Mouse (Mus musculus) embryonic facial prominence, embryonic 12.5 days (tissue): ENCODE measurements around the gene Vkorc1. TPM values are rescaled to one million over a fixed set of nuclear protein-coding genes. Genes with fewer than 3 reads are reported as not detected.

ENCODE experiments used
- ATAC-seq: fragments of 200-750 bp; cut with Nextera tagmentation; 2 replicates; pipeline ENCODE4 v1.8.0; 2017; ENCODE audit not compliant: insufficient number of reproducible peaks, insufficient read depth, low FRiP score, low TSS enrichment
- H3K27ac ChIP-seq: fragments of 300-500 bp; sonication (generic); 2 replicates; pipeline ENCODE4 v1.5.1; 2016; ENCODE audit warnings: mild to moderate bottlenecking
- H3K27me3 ChIP-seq: fragments of 300-500 bp; sonication (generic); 2 replicates; pipeline ENCODE4 v1.6.1; 2016; ENCODE audit warnings: mild to moderate bottlenecking, moderate library complexity
- H3K36me3 ChIP-seq: fragments of 300-500 bp; sonication (generic); 2 replicates; pipeline ENCODE4 v1.6.1; 2016; ENCODE audit warnings: mild to moderate bottlenecking
- H3K4me1 ChIP-seq: fragments of 300-500 bp; sonication (generic); 2 replicates; pipeline ENCODE4 v1.6.1; 2016
- H3K4me2 ChIP-seq: fragments of 300-500 bp; sonication (generic); replicated peaks from 2 replicates; pipeline ENCODE4 v1.6.1; 2016; ENCODE audit warnings: mild to moderate bottlenecking, moderate library complexity
- H3K4me3 ChIP-seq: fragments of 300-500 bp; sonication (generic); 2 replicates; pipeline ENCODE4 v1.5.1; 2016; ENCODE audit warnings: mild to moderate bottlenecking
- H3K9ac ChIP-seq: fragments of 300-500 bp; sonication (generic); 2 replicates; pipeline ENCODE4 v1.6.1; 2016; ENCODE audit warnings: mild to moderate bottlenecking, moderate library complexity
- H3K9me3 ChIP-seq: fragments of 300-500 bp; sonication (generic); 2 replicates; pipeline ENCODE4 v1.6.1; 2016; ENCODE audit warnings: mild to moderate bottlenecking, moderate library complexity
- WGBS: fragments of 180-500 bp; shearing (Covaris S2); methylation state at CpG from one replicate; pipeline ENCODE4 v1.1.7; 2016; 5-methylcytosine and 5-hydroxymethylcytosine counted together
- polyA plus RNA-seq: library from polyadenylated mRNA; unstranded; fragments of >200 nt; fragmentation: Nextera tagmentation; extraction: Ambion mirVana; gene quantifications from 2 replicates; pipeline ENCODE4 v1.2.1, GENCODE M21; 2016

Vkorc1 gene
- polyA plus RNA-seq, 1 experiment from 2014 or later = 88.6 TPM

DNA sequence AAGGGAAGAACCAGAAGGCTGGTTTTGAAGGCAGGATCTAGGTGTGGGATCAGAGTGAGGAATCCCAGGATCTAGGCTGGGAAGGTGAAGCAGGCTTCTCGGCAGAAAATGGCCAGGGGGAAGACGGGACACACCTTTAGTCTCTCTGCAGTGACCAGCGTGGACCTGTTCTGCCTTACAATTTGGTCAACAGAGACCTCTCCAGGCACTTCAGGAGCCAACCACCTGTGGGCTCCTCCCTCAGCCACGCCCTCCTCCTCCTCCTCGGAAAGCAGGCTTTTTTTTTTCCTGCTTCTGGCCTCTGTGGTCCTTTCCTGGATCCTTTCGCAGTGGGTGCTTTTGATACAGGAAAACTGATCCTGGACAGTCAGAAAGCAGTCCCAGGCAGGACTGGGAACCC, 34.5 kb upstream of the Vkorc1 start, which contains the start of gene Prss8:
Gene Prss8, minus strand, starts transcription at position 182 of the 400 bp plus-strand sequence.
- H3K27ac ChIP-seq = no peak within 1 kb of the TSS
- 9% methylated on average over 6 of the region's 6 CpGs for WGBS

DNA sequence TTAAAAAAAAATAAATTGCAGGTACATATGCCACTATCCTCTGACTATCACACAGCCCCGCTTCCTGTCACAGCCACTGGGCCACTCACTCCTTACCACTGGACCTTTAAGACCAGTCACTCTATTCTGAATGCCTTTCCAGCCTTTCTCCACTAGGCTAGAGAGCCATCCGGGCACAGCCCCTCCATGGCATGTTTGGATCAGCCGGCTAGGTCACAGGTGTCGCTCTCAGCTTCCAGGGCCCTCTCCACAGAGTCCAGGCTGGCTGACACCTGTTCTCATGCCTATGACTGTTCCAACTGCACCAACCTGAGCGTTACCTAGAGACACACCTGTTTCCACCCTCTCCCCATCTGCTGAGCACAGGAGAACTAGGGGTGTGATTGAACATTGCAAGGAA, 33.2 kb upstream of the Vkorc1 start:
- Histone ChIP-seq H3K4me3 (peak overlapping the region; percentile 34), H3K36me3 (peaks cover 35% of the 10 kb centered on the region), H3K9me3 (no peaks in the 10 kb centered on the region), H3K9ac (peak overlapping the region; percentile 31), H3K4me2 (peak overlapping the region; percentile 46), H3K27ac (no peak overlapping the region), H3K4me1 (peaks cover 27% of the 10 kb centered on the region), H3K27me3 (peaks cover 31% of the 10 kb centered on the region)
- ATAC-seq = no peak
- WGBS = 39% methylated on average over 5 of the region's 5 CpGs

More for the DNA sequence above, 34.5 kb upstream of the Vkorc1 start, which contains the start of gene Prss8:
- Histone ChIP-seq H3K4me3 (peak within 1 kb of the TSS; percentile 34), H3K9me3 (no peaks in the 10 kb centered on the region), H3K9ac (peak within 1 kb of the TSS; percentile 31), H3K36me3 (peaks cover 22% of the 10 kb centered on the region; the same call in 1 of the 2 replicates), H3K27me3 (peaks cover 31% of the 10 kb centered on the region), H3K4me1 (peaks cover 36% of the 10 kb centered on the region), H3K4me2 (peak within 1 kb of the TSS; percentile 46)
- no peak for ATAC-seq

DNA sequence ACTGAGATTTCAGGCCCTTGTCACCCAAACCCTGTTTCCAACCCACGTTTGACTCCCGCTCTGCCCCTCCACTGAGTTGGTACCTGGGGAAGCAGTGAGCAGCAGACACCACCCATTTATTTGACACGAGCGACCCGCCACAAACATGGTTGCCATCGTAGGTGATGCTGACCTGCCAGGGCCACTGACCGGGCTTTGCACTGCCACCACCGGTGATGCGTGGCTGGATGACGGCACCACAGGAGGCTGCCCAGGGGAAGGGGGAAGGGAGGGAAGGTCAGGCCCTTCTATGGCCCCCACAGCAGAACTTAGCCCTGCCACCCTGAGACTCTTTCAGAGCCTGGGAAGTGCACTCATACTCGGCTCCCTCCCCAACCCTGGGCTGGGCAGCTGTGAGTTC, 32.3 kb upstream of the Vkorc1 start:
- no peak for ATAC-seq
- H3K36me3 ChIP-seq = peaks cover 42% of the 10 kb centered on the region
- peaks cover 22% of the 10 kb centered on the region for H3K4me1 ChIP-seq
- peaks cover 31% of the 10 kb centered on the region for H3K27me3 ChIP-seq
- no peak overlapping the region for H3K4me2 ChIP-seq
- no peak overlapping the region for H3K4me3 ChIP-seq
- no peak overlapping the region for H3K9ac ChIP-seq
- no peaks in the 10 kb centered on the region for H3K9me3 ChIP-seq
- H3K27ac ChIP-seq = no peak overlapping the region
- 81% methylated on average over 11 of the region's 11 CpGs for WGBS

DNA sequence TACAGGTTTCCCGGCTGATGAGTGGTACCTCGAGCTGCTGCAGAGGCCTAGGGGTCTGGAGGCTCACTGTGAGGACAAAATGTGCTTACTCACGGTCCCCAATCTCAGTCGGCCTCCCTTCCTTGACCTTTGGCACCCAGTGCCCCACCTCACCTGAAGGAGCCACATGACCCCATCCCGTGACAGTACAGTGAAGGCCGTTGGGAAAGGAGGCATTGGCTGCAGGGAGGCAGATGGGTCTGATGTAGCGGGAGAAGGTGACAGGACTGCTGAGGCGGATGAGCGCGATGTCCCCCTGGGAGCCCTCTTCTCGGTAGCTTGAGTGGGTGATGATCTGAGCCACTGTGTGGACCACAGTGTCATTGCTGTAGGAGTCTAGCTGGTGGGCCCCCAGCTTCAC, 31.4 kb upstream of the Vkorc1 start:
- no peak overlapping the region for H3K27ac ChIP-seq
- no peak for ATAC-seq
- WGBS = 85% methylated on average over 11 of the region's 11 CpGs
- no peak overlapping the region for H3K9ac ChIP-seq
- peaks cover 14% of the 10 kb centered on the region; the same call in 1 of the 2 replicates for H3K4me1 ChIP-seq
- peaks cover 48% of the 10 kb centered on the region for H3K36me3 ChIP-seq
- H3K4me2 ChIP-seq = no peak overlapping the region
- no peaks in the 10 kb centered on the region for H3K9me3 ChIP-seq
- H3K27me3 ChIP-seq = peaks cover 31% of the 10 kb centered on the region
- H3K4me3 ChIP-seq = no peak overlapping the region

DNA sequence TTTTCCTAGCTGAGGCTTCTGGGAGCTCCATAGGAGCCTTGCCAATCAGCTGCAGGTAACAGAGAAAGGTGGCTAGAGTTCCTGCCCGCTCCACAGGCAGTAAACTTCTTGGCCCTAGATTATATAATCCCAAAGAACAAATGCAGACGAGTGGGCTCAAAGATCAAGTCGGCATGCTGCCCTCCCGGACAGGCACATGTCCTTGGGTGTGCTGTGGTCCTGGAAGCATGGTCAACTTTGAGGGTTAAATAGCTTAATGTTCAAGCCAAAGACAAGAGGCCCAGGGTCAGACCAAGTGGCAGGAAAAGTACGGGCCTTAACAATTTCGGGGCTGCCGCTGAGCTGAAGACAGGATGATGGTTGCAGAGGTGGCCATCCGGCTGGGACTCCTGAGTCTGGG, 30.6 kb upstream of the Vkorc1 start:
- no peak overlapping the region for H3K9ac ChIP-seq
- peaks cover 52% of the 10 kb centered on the region for H3K36me3 ChIP-seq
- 85% methylated on average over 8 of the region's 8 CpGs for WGBS
- H3K4me3 ChIP-seq = no peak overlapping the region
- no peak overlapping the region for H3K4me2 ChIP-seq
- peaks cover 7% of the 10 kb centered on the region; the same call in 1 of the 2 replicates for H3K4me1 ChIP-seq
- peaks cover 31% of the 10 kb centered on the region for H3K27me3 ChIP-seq
- no peaks in the 10 kb centered on the region for H3K9me3 ChIP-seq
- no peak overlapping the region for H3K27ac ChIP-seq
- ATAC-seq = no peak

DNA sequence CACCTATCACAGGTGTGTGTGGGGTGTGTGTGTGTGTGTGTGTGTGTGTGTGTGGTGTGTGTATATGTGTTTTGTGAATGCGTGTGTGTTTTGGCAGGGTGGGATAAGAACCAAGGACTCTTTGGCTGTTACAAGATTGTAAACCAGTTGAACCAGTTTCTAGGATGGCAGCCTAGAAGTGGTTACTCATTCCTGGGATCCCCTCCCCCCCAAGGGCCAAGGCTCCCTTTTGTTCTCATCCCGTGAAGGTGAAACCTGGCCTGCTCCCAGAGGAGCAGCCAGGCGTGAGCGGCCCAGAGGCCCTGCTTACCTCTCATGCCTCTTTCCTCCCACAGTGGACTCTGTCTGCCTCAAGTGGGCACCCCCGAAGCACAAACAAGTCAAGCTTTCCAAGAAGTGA, 29.8 kb upstream of the Vkorc1 start:
- ATAC-seq = no peak
- Histone ChIP-seq H3K27ac (0 out of 2 replicates have a peak overlapping the region, but pooled peaks have one; percentile 41), H3K4me2 (no peak overlapping the region), H3K9ac (no peak overlapping the region), H3K4me1 (peaks cover 7% of the 10 kb centered on the region; the same call in 1 of the 2 replicates), H3K36me3 (peaks cover 53% of the 10 kb centered on the region), H3K9me3 (no peaks in the 10 kb centered on the region), H3K4me3 (no peak overlapping the region), H3K27me3 (peaks cover 25% of the 10 kb centered on the region)
- WGBS = 67% methylated on average over 5 of the region's 5 CpGs

DNA sequence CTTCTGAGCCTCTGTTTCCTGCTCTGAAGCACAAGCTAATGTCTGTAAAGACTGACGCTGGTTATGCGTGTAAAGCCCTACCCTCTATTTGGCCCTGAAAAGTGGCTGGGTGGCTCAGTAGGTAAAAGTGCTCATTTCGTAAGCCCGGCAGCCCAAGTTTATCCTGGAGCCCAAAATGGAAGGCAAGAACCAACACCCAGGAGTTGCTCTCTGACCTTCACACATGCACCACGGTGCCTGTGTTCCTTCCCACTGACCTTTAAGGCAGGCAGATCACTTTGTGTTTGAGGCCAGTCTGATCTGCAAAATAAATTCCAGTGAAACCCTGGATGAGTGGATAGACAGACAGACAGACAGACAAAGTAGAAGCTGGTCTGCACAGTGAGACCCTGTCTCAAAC, 28.3 kb upstream of the Vkorc1 start:
- Histone ChIP-seq H3K4me1 (no peaks in the 10 kb centered on the region), H3K4me3 (no peak overlapping the region), H3K36me3 (peaks cover 53% of the 10 kb centered on the region), H3K27me3 (peaks cover 11% of the 10 kb centered on the region), H3K9ac (no peak overlapping the region), H3K27ac (no peak overlapping the region), H3K4me2 (no peak overlapping the region), H3K9me3 (no peaks in the 10 kb centered on the region)
- no peak for ATAC-seq
- WGBS = 81% methylated on average over 5 of the region's 5 CpGs

DNA sequence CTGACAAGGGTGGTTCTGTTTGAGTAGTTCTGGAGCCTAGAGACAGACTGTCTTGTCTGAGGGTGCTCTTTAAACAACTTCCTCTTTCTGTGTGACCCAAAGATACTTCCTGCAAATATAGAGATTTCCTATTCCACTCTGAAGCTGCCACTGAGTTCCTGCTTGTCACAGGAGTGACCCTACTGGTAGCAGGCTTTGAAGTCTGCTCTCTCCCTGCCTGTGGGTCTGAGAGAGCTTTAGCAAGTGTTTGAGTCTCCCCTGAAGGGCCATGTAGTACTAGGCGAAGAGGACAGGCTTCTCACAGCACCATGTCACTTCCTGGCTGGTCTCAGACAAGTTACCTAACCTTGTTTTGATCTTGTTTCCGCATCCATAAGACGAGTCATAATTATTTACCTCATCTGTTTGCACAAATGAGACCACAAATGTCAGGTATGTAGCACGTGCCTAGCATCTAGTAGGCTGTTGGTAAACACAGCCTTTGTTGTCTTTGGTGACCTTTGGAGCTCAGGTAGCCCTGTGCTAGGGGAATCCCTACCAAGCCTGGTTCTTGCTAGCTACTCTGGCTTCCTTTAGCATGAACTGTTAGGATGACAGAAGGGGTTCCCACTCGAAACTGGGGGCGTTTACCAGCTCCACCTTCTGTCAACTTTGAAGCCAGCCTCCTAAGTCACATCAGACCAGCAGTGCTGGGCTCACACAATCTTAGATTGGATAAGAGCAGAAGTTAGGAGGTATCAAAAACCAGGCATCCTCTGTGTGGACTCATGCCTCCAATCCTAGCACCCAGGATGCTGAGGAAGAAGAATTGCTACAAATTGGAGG, 27.2 kb upstream of the Vkorc1 start:
- ATAC-seq = no peak
- no peaks in the 10 kb centered on the region for H3K4me1 ChIP-seq
- no peak overlapping the region for H3K9ac ChIP-seq
- no peak overlapping the region for H3K4me2 ChIP-seq
- no peak overlapping the region for H3K27ac ChIP-seq
- WGBS = 84% methylated on average over 6 of the region's 6 CpGs
- no peaks in the 10 kb centered on the region for H3K9me3 ChIP-seq
- H3K27me3 ChIP-seq = peaks cover 1% of the 10 kb centered on the region; the same call in 1 of the 2 replicates
- peaks cover 58% of the 10 kb centered on the region for H3K36me3 ChIP-seq
- no peak overlapping the region for H3K4me3 ChIP-seq

DNA sequence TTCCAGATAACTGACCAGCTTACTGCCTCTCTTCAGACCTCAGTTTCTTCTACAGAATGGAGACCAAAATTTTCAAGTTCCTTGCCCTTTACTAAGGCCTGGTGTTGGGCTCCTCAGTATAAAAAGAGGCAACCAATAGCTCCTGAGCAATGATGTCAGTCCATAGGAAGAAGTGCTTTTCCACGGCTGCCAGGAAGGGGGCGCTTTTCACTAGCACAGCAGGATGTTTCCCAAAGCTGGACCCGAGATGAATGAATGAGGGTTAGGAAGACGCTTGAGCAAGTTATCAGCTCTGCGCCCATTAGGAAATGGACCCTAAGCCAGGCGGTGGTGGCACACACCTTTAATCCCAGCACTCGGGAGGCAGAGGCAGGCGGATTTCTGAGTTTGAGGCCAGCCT, 26.1 kb upstream of the Vkorc1 start:
- no peak for ATAC-seq
- Histone ChIP-seq H3K9ac (no peak overlapping the region), H3K27me3 (no peaks in the 10 kb centered on the region), H3K9me3 (no peaks in the 10 kb centered on the region), H3K4me1 (no peaks in the 10 kb centered on the region), H3K4me3 (no peak overlapping the region), H3K36me3 (peaks cover 60% of the 10 kb centered on the region), H3K27ac (no peak overlapping the region), H3K4me2 (no peak overlapping the region)
- WGBS = 66% methylated on average over 8 of the region's 8 CpGs

DNA sequence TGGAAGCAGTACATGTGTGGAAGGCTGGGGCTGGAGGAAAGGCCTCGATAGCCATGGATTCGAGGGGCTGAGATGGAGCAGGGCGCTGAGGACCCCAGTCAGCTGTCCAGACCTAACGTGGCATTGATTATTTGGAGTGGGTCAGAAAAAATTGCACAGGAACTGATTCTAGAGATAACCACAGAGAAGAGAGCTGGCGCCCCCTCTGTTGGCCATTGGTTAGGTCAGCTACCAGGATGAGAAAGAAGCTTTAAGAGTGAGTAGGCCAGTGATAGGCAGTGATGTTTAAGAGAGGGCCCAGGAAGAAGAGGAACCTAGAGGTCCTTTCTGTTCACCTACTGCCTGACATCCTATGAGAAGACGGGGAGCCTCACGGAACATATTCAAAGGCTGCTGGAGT, 23.9 kb upstream of the Vkorc1 start:
- ATAC-seq = no peak
- no peak overlapping the region for H3K4me3 ChIP-seq
- H3K27ac ChIP-seq = no peak overlapping the region
- no peaks in the 10 kb centered on the region for H3K4me1 ChIP-seq
- no peaks in the 10 kb centered on the region for H3K9me3 ChIP-seq
- no peaks in the 10 kb centered on the region for H3K27me3 ChIP-seq
- 82% methylated on average over 7 of the region's 7 CpGs for WGBS
- no peak overlapping the region for H3K9ac ChIP-seq
- no peak overlapping the region for H3K4me2 ChIP-seq
- peaks cover 53% of the 10 kb centered on the region for H3K36me3 ChIP-seq

DNA sequence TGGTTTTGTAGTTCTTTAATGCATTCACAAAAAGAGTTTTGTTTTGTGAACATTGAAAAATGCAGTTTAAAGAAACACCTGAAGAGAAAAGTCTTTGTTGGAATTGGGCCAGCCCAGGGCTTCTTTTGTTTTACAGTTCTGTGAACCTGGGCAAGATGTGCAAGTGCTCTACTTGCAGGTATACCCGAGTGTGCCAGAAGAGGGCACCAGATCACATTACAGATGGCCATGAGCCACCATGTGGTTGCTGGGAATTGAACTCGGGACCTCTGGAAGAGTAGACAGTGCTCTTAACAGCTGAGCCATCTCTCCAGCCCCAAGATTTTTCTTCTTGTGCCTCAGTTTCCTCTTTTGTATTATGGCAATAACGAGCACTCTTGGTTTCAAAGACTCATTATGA, 22.8 kb upstream of the Vkorc1 start:
- no peak for ATAC-seq
- H3K27ac ChIP-seq = no peak overlapping the region
- H3K27me3 ChIP-seq = no peaks in the 10 kb centered on the region
- H3K4me3 ChIP-seq = no peak overlapping the region
- H3K4me2 ChIP-seq = no peak overlapping the region
- H3K9ac ChIP-seq = no peak overlapping the region
- H3K9me3 ChIP-seq = no peaks in the 10 kb centered on the region
- H3K4me1 ChIP-seq = peaks cover 1% of the 10 kb centered on the region; the same call in 1 of the 2 replicates
- peaks cover 43% of the 10 kb centered on the region for H3K36me3 ChIP-seq
- WGBS = 56% methylated on average over 3 of the region's 3 CpGs

DNA sequence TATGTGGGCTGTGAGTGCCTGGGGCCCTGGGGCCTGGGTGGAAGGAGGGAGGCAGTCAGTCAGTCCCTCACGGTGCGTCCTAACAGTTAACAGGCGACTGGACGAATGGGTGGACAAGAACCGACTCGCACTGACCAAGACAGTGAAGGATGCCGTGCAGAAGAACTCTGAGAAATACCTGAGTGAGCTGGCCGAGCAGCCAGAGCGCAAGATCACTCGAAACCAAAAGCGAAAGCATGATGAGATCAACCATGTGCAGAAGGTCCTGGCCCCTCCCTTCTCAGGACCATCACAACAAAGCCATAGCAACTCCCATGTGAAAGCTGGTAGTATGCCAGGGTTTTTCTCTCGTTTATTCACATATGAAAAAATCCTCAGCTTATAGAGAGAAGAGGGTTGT, 19.9 kb upstream of the Vkorc1 start:
- H3K36me3 ChIP-seq = peaks cover 28% of the 10 kb centered on the region
- WGBS = 90% methylated on average over 12 of the region's 12 CpGs

More for the DNA sequence above, 19.9 kb upstream of the Vkorc1 start:
- H3K9ac ChIP-seq = no peak overlapping the region
- no peak overlapping the region for H3K4me3 ChIP-seq
- H3K27ac ChIP-seq = no peak overlapping the region
- ATAC-seq = no peak
- H3K4me1 ChIP-seq = peaks cover 7% of the 10 kb centered on the region; the same call in 1 of the 2 replicates
- no peaks in the 10 kb centered on the region for H3K9me3 ChIP-seq
- no peaks in the 10 kb centered on the region for H3K27me3 ChIP-seq
- H3K4me2 ChIP-seq = no peak overlapping the region
